Mouse (Mus musculus): ENCODE data around the gene Vps13c.

The Vps13c gene

DNA sequence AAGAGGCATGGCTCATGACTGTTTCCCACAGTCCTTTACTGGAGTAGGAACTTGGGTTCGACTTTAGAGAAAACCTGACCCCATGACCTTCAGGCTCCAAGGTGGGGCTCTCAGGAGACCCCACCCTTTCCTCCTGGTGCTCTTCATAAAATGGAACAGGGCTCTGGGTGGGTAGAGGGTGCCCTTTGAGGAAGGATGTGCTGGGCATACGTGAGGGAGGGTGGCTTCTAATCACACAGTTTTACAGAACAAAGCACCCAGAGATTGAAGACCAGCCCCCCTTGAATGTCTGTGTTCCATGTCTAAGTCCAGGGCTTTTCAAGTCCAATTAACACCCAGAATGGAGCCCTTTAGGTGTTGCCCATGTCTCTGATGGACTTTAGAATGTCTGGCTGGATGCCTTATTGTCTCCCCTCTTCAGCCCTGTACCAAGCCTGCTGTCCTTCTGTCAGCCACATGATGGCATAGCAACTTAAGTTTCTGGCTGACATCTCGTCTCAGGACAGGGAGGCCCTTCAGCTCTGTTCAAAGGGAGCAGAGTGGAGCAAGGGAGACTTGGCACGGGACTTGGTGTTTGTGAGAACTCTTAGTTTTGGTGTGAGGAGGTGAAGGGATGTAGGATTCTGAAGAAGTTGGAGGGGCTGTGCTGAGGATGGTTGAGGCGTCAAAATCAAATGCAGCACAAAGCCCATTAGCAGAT lies 176.2 kb downstream of the Vps13c start:
- peak; percentile 58 for DNase-seq (ENCODE audit: low read depth, low spot score)

DNA sequence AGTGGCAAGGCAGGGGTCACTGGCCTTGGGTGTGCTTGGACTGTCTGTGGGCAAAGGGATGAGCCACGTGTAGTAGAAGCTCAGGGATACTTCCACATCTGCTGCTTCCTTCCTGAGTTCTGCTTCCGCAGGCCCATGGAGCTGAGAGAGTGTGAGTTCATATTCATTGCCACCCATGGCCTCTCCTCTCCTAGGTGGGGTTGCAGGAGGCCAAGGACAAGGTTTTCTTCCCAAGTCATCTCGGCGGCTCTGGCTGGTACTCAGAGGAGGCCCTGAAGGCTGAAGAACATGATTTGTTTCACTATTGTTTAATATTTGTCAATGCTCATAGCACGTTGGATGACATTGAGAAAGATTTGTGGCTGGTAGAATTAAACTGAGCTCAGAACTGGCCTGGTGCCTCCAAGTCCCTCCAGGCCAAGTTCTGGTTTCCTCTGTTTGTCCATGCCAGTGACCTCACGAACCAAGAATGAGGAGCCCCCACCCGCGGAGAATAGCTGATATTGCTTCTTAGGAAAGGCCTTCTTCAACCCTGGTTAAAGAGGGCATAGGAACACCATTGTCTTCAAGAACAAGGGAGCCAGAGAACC lies 180.7 kb downstream of the Vps13c start:
- no peak for DNase-seq (ENCODE audit: low read depth, low spot score)

DNA sequence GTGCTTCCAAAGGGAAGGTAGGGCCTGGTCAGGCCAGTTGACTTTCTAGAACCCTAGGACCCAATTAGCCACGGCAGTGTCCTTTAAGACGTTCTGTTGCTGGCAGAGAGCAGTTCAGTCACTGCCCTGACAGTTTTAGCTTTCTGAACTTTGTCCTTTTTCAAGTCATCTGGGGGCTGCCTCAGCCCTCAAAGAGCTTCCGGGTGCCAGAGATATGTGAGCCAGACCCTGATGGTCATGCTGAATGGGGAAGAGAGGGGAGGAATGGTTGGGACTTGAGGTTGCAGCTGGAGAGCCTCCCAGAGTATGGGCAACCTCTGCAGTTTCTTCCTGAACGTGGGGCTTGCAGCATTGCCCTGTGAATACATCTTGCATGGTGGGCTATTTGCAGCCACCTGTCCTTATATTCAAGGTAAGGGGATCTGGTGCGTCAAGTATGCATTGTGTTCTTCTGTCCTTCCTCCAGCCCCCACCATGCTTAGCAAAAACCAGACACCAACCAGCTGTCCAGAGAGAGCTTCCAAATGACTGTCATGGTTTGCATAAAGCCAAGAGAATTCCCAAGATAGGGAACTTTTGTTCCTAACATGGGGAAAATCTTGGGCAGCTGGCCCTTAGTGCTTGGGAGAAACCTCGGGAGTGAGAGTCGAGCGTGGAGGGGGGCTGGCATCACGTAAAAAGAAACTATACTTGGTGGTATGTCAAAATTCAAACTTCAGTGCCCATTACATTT lies 182.3 kb downstream of the Vps13c start:
- no peak for DNase-seq (ENCODE audit: low read depth, low spot score)

DNA sequence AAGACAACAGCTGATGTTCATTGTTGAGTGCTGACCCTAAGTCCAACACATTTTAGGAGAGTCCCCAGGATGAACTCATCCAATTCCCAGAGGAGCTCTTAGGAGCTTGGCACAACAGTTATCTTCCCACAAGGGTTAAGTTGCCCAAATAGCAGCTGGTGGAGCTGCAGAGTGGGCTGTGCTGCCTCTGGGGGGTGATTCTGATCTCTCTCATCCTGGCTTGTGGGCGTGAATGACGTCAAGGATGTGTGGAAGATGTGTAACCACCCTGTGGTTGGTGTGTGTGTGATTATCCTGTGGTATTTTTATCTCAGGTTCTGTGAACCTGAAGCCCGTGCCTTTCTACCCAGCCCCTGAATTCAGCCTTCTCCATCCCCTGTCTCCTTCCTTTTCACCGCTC lies 188.4 kb downstream of the Vps13c start:
- no peak for DNase-seq (ENCODE audit: low read depth, low spot score)

DNA sequence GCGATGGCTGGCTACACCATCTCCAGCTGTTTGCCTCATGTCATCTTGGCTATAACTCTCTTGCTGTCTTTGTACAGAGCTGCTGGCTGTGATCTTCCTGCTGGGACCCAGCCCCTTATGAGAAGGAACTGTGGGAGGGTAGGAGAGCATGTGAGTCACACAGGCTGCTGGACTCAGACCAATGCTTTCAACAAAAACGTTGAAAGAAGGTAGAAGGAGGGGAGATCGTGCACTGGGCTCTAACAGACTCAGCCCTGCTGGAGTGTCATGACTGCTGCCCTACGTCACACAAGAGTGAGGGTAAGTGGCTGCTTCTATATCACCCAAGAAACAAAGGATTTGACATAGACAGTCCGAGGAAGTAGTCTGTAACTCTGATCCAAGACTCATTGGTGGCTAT lies 193.6 kb downstream of the Vps13c start:
- DNase-seq (ENCODE audit: low read depth, low spot score), result no peak
